Mouse (Mus musculus): ENCODE data around the gene Thsd4. TPM values are rescaled to one million over a fixed set of nuclear protein-coding genes. Genes with fewer than 3 reads are reported as not detected.

The Thsd4 gene
- 1.3 TPM for polyA plus RNA-seq (2012; fragmentation: generic; extraction: Trizol)
- long read RNA-seq, experiment 1 = 0 reads
- long read RNA-seq, experiment 2, partial matches to known transcripts = 0 of 2 reads
- long read RNA-seq, experiment 2, other reads (novel, unspliced or antisense) = 2 of 2 reads

DNA sequence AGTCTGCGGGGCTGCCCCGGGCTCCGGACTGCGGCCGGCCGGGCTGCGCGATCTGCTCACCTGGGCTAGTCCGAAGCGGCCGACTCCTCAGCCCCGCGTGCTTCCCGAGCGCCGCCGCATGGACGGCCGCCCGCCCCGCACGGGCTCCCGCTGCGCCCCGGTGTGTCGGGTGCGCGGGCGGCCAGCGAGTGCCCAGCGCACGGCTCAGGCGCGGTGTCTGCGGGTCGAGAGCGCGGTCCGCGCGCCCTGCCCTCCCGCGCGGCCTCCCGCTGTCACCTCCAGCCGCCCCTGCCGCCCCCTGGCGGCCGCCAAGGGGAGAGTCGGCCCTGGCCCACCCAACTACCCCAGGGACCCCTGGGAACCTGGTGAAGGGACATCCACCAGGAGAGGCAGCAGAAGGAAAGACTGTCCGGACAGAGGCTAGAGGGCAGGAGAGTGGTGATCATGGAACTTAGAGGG, at the start of gene Thsd4:
TSS of gene Thsd4 (minus strand) at position 241 of the 459 bp plus-strand sequence.
- Histone ChIP-seq H3K27me3 (ENCODE audit: control insufficient read depth, insufficient read depth, insufficient read length) (peaks cover 4% of the 10 kb centered on the region), H3ac (ENCODE audit: control insufficient read depth, insufficient read length, low read depth) (peak within 1 kb of the TSS; percentile 67), H3K79me2 (ENCODE audit: control insufficient read depth, insufficient read depth) (no peaks in the 10 kb centered on the region), H3K36me3 (ENCODE audit: control insufficient read depth, insufficient read depth) (no peaks in the 10 kb centered on the region), H3K79me3 (ENCODE audit: low read depth) (no peaks in the 10 kb centered on the region), H3K4me3 (ENCODE audit: insufficient read depth, poor library complexity, severe bottlenecking) (no peak within 1 kb of the TSS)
- TF ChIP-seq CTCF (IDR thresholded peaks at IDR 0.05; ENCODE audit: control insufficient read depth, insufficient read depth, insufficient read length) = peak; percentile 76
- no peak for TF ChIP-seq MAX (IDR thresholded peaks at IDR 0.05)

DNA sequence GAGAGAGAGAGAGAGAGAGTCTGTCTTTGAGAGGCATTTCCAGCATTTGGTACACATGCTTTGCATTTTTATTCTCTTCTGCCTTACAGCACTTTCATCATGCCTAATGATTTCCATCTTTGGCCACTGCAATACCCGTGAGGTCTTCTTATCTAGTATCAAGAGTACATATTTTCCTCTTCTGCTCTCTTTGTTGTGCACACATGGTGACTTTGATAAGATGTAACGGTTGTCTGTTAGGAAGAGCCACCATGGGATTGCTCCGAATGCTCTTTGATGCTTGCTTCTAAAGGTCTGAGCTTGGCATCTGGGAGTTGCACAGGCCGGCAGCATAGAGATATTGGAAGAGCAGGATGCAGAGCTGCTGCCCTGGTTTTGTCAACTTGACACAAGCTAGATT, 49.2 kb upstream of the Thsd4 start:
- H3K27me3 ChIP-seq (ENCODE audit: control insufficient read depth, insufficient read depth, insufficient read length) = peaks cover 4% of the 10 kb centered on the region
- no peak for TF ChIP-seq USF1 (IDR thresholded peaks at IDR 0.05; ENCODE audit: low read depth)
- no peak for TF ChIP-seq MAX (IDR thresholded peaks at IDR 0.05)
- no peak for TF ChIP-seq MYOD1 (IDR thresholded peaks at IDR 0.05; ENCODE audit: control insufficient read depth, insufficient read length, low read depth)
- TF ChIP-seq CEBPB (IDR thresholded peaks at IDR 0.05; ENCODE audit: low read depth) = no peak
- no peak for TF ChIP-seq CTCF (IDR thresholded peaks at IDR 0.05; ENCODE audit: control insufficient read depth, insufficient read depth, insufficient read length)
- TF ChIP-seq MYOG (IDR thresholded peaks at IDR 0.05; ENCODE audit: control insufficient read depth, extremely low read depth, insufficient read length) = no peak
- TF ChIP-seq FOSL1 (IDR thresholded peaks at IDR 0.05; ENCODE audit: insufficient read depth, low read length, poor library complexity, severe bottlenecking) = no peak
- H3K79me2 ChIP-seq (ENCODE audit: control insufficient read depth, insufficient read depth) = no peaks in the 10 kb centered on the region
- no peaks in the 10 kb centered on the region for H3K36me3 ChIP-seq (ENCODE audit: control insufficient read depth, insufficient read depth)
- no peak overlapping the region for H3ac ChIP-seq (ENCODE audit: control insufficient read depth, insufficient read length, low read depth)
- H3K4me3 ChIP-seq (ENCODE audit: insufficient read depth, poor library complexity, severe bottlenecking) = no peak overlapping the region
- no peaks in the 10 kb centered on the region for H3K79me3 ChIP-seq (ENCODE audit: low read depth)

DNA sequence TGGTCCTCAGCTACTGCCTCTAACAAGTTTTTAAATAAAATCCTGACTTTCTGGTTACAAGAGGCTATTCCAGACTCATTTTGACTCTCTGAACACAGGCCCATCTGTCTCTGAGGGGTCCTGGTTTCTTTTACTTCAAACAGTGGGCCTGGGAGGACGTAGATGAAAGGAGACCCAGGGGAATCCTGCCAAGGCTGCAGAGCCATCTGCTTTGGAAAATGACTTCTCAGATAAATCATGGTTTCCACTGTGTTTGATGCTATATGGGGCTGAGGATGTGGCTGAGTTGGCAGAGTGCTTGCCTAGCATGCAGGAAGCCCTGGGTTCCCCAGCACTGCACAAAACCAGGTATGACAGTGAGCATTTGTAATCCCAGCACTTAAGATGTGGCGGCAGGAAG, 47.5 kb upstream of the Thsd4 start:
- TF ChIP-seq MAX (IDR thresholded peaks at IDR 0.05) = no peak
- TF ChIP-seq USF1 (IDR thresholded peaks at IDR 0.05; ENCODE audit: low read depth) = no peak
- TF ChIP-seq MYOG (IDR thresholded peaks at IDR 0.05; ENCODE audit: control insufficient read depth, extremely low read depth, insufficient read length) = no peak
- no peak for TF ChIP-seq MYOD1 (IDR thresholded peaks at IDR 0.05; ENCODE audit: control insufficient read depth, insufficient read length, low read depth)
- no peak for TF ChIP-seq FOSL1 (IDR thresholded peaks at IDR 0.05; ENCODE audit: insufficient read depth, low read length, poor library complexity, severe bottlenecking)
- no peak for TF ChIP-seq CEBPB (IDR thresholded peaks at IDR 0.05; ENCODE audit: low read depth)
- no peak for TF ChIP-seq CTCF (IDR thresholded peaks at IDR 0.05; ENCODE audit: control insufficient read depth, insufficient read depth, insufficient read length)
- Histone ChIP-seq H3K79me2 (ENCODE audit: control insufficient read depth, insufficient read depth) (no peaks in the 10 kb centered on the region), H3ac (ENCODE audit: control insufficient read depth, insufficient read length, low read depth) (no peak overlapping the region), H3K27me3 (ENCODE audit: control insufficient read depth, insufficient read depth, insufficient read length) (peaks cover 4% of the 10 kb centered on the region), H3K36me3 (ENCODE audit: control insufficient read depth, insufficient read depth) (no peaks in the 10 kb centered on the region), H3K79me3 (ENCODE audit: low read depth) (no peaks in the 10 kb centered on the region), H3K4me3 (ENCODE audit: insufficient read depth, poor library complexity, severe bottlenecking) (no peak overlapping the region)

DNA sequence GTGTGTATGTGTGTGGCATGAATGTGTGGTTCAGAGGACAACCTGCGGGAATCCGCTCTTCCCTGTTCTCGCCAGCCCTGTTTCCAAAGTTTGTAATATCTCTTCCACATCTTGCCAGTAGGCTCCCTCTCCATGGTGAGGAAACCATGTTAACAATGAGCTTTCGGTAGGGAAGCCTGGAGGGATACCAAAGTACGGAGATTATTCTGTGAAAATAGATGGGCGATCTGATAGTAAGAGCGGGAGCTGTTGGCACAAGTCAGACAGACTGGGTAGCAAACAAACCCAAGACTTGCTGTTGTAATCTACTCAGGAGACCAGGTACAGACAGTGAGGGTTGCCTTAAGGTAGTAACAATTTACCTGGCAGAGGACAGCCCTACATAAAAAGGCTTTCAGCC, 42.0 kb upstream of the Thsd4 start:
- Histone ChIP-seq H3K4me3 (ENCODE audit: insufficient read depth, poor library complexity, severe bottlenecking) (no peak overlapping the region), H3K79me2 (ENCODE audit: control insufficient read depth, insufficient read depth) (no peaks in the 10 kb centered on the region), H3ac (ENCODE audit: control insufficient read depth, insufficient read length, low read depth) (no peak overlapping the region), H3K79me3 (ENCODE audit: low read depth) (no peaks in the 10 kb centered on the region), H3K27me3 (ENCODE audit: control insufficient read depth, insufficient read depth, insufficient read length) (no peaks in the 10 kb centered on the region), H3K36me3 (ENCODE audit: control insufficient read depth, insufficient read depth) (no peaks in the 10 kb centered on the region)
- TF ChIP-seq CEBPB (IDR thresholded peaks at IDR 0.05; ENCODE audit: low read depth) (no peak), MYOG (IDR thresholded peaks at IDR 0.05; ENCODE audit: control insufficient read depth, extremely low read depth, insufficient read length) (no peak), FOSL1 (IDR thresholded peaks at IDR 0.05; ENCODE audit: insufficient read depth, low read length, poor library complexity, severe bottlenecking) (no peak), CTCF (IDR thresholded peaks at IDR 0.05; ENCODE audit: control insufficient read depth, insufficient read depth, insufficient read length) (no peak), MYOD1 (IDR thresholded peaks at IDR 0.05; ENCODE audit: control insufficient read depth, insufficient read length, low read depth) (no peak), USF1 (IDR thresholded peaks at IDR 0.05; ENCODE audit: low read depth) (no peak), MAX (IDR thresholded peaks at IDR 0.05) (no peak)

DNA sequence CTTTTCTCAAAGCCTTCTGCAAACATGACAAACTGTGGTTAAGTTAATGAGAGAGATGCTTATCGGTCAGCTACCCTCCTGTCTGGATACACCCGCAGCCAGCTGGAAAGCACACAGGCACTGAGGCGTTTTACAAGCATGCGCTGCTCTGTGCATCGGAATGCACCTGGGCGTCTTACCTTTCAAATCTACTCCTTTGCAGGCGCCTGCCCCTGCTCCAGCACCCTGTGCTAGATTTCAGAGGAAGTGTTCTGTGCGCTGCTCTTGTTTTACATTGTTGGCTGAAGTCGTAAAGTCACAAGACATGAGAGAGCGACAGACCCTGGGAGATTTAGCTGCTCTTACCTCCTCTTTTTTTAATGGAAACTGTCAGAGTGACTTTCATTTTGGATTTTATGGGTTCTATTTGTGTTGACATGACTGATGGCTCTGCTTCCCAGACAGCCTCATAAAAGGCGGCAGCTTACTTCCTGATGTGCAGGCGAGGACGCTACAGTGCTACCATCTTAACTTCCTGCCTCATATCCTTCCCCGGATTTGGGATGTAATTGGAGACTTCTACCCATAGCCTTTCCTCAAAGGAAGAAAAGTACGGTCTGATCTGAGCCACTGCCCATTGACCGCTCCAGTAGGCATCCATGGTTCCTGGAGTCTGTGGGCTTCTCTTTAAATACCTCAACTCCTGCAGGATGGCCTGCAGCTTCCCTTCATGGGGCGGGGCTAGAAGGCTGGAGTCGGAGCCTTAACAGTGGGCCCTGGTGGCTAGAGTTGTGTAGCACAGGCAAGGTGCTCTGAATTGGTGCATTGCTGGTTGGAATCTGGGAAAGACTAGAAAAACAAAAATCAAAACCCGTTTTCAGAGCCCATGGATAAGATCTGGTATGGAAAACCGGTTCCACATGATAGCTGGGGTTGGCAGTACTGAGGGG, 40.9 kb upstream of the Thsd4 start:
- H3K4me3 ChIP-seq (ENCODE audit: insufficient read depth, poor library complexity, severe bottlenecking) = no peak overlapping the region

More for the DNA sequence above, 40.9 kb upstream of the Thsd4 start:
- no peaks in the 10 kb centered on the region for H3K27me3 ChIP-seq (ENCODE audit: control insufficient read depth, insufficient read depth, insufficient read length)
- H3K79me3 ChIP-seq (ENCODE audit: low read depth) = no peaks in the 10 kb centered on the region
- no peaks in the 10 kb centered on the region for H3K79me2 ChIP-seq (ENCODE audit: control insufficient read depth, insufficient read depth)
- H3ac ChIP-seq (ENCODE audit: control insufficient read depth, insufficient read length, low read depth) = no peak overlapping the region
- no peaks in the 10 kb centered on the region for H3K36me3 ChIP-seq (ENCODE audit: control insufficient read depth, insufficient read depth)
- TF ChIP-seq MAX (IDR thresholded peaks at IDR 0.05) = no peak
- no peak for TF ChIP-seq CTCF (IDR thresholded peaks at IDR 0.05; ENCODE audit: control insufficient read depth, insufficient read depth, insufficient read length)
- no peak for TF ChIP-seq MYOG (IDR thresholded peaks at IDR 0.05; ENCODE audit: control insufficient read depth, extremely low read depth, insufficient read length)
- no peak for TF ChIP-seq USF1 (IDR thresholded peaks at IDR 0.05; ENCODE audit: low read depth)
- no peak for TF ChIP-seq MYOD1 (IDR thresholded peaks at IDR 0.05; ENCODE audit: control insufficient read depth, insufficient read length, low read depth)
- no peak for TF ChIP-seq CEBPB (IDR thresholded peaks at IDR 0.05; ENCODE audit: low read depth)
